Mouse (Mus musculus) ES-Bruce4 (cell line): ENCODE results near the gene C130074G19Rik.

Source experiments
- CTCF ChIP-seq: IDR thresholded peaks from one replicate; pipeline ENCODE4 v1.8.1; 2011; ENCODE audit warnings: low read depth, low read length
- EP300 ChIP-seq: IDR thresholded peaks from 2 replicates; pipeline ENCODE4 v1.6.1; 2011; ENCODE audit warnings: low read depth, low read length; ENCODE audit not compliant: insufficient read depth
- POLR2A ChIP-seq: IDR thresholded peaks from one replicate; pipeline ENCODE4 v1.8.1; 2011; ENCODE audit warnings: low read length; ENCODE audit not compliant: insufficient read depth

GRCm38 (mm10) chr1:184912336-184912735 is 29.3 kb upstream of the C130074G19Rik start:
- TF ChIP-seq POLR2A (no peak), EP300 (no peak), CTCF (no peak)
